Comparison of ENCODE assay signal across 35 mouse cellular contexts in the genomic region with DNA sequence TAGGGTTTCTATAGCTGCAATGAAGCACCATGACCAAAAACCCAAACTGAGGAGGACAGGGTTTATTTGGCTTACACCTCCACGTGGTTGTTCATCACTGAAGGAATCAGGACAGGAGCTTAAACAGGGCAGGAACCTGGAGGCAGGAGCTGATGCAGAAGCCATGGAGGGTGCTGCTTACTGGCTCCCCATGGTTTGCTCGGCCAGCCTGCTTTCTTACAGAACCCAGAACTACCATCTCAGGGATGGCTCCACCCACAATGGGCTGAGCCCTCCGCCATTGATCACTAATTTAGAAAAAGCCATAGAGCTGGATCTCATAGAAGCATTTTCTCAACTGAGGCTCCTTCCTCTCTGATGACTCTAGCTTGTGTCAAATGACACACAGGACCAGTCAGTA. TPM values are rescaled to one million over a fixed set of nuclear protein-coding genes. Genes with fewer than 3 reads are reported as not detected.
DNase-seq lines count a peak whose midpoint lies in the region; ATAC-seq and TF ChIP-seq lines count a peak whose summit lies in the region.
"Had no signal": no experiment of that assay in that cellular context is flagged by ENCODE, and none has a peak within 500 bp of the region (broad histone marks: within the 10 kb centered on the region; RNA-seq: fewer than 3 reads in every experiment).

No protein-coding gene starts in this region.

- H3K27ac ChIP-seq in gastrocnemius, adult 2 months = peak overlapping the region; percentile 73
- peak overlapping the region; percentile 8; the same call in 1 of the 2 replicates for H3K27ac ChIP-seq in heart, embryonic 15.5 days
- H3K27ac ChIP-seq in lung, embryonic 15.5 days = peak overlapping the region; percentile 66
- H3K27ac ChIP-seq in small intestine, adult 2 months (ENCODE audit: insufficient read depth, low read depth, low read length) = peak overlapping the region; percentile 26; the same call in 1 of the 2 replicates
- H3K27ac ChIP-seq: hindbrain, embryonic 14.5 days; limb, embryonic 10.5 days; liver, embryonic 13.5 days; macrophage; midbrain, embryonic 10.5 days; midbrain, embryonic 15.5 days; neural tube, embryonic 15.5 days had no signal

- no peak for TF ChIP-seq CTCF in gastrocnemius, adult 2 months (IDR thresholded peaks at IDR 0.05)
- TF ChIP-seq CTCF in small intestine, adult 2 months (IDR thresholded peaks at IDR 0.05; ENCODE audit: extremely low read depth, insufficient read length, insufficient replicate concordance, low read depth, low read length) = no peak

- H3K36me3 ChIP-seq in heart, embryonic 15.5 days = peaks cover 10% of the 10 kb centered on the region
- no peaks in the 10 kb centered on the region for H3K36me3 ChIP-seq in lung, embryonic 15.5 days
- 0 out of 2 replicates have a peak, but pooled peaks cover 1% of the 10 kb centered on the region for H3K36me3 ChIP-seq in small intestine, adult 2 months (ENCODE audit: control insufficient read depth, insufficient read depth, low read length)
- H3K36me3 ChIP-seq: limb, embryonic 10.5 days; liver, embryonic 13.5 days had no signal

- WGBS in heart, embryonic 15.5 days = 68% methylated on average over 3 of the region's 3 CpGs
- WGBS in lung, embryonic 15.5 days = 48% methylated on average over 3 of the region's 3 CpGs
- 50% methylated on average over 3 of the region's 3 CpGs for WGBS in small intestine, adult 2 months

- DNase-seq in gastrocnemius, adult 2 months = peak; percentile 7
- no peak for DNase-seq in gastrocnemius, adult 8-10 months (ENCODE audit: low spot score in 2 of 2)
- DNase-seq in heart, adult 18-20 months = no peak
- DNase-seq in lung, postnatal 4 days = no peak
- DNase-seq in thymus, postnatal 10 days (ENCODE audit: low spot score in 2 of 2) = no peak
- DNase-seq: adrenal gland, adult 8-10 months; cerebellum, adult 8-10 months; cerebellum, postnatal 25 days; gastrocnemius, postnatal 36 days; kidney, postnatal 25 days; liver, embryonic 13.5 days; right cerebral cortex, postnatal 25 days; spleen, adult 18-20 months; thymus, adult 2 months had no signal

- no peak overlapping the region; the same call in 1 of the 2 replicates for H3K4me3 ChIP-seq in gastrocnemius, adult 2 months
- H3K4me3 ChIP-seq in heart, embryonic 15.5 days = no peak overlapping the region
- no peak overlapping the region for H3K4me3 ChIP-seq in lung, embryonic 15.5 days
- no peak overlapping the region for H3K4me3 ChIP-seq in small intestine, adult 2 months (ENCODE audit: low read depth, low read length)
- H3K4me3 ChIP-seq: kidney, embryonic 15.5 days; limb, embryonic 10.5 days; limb, embryonic 15.5 days; liver, embryonic 13.5 days; midbrain, embryonic 10.5 days; midbrain, embryonic 15.5 days; neural tube, embryonic 15.5 days had no signal

- H3K9me3 ChIP-seq in heart, embryonic 15.5 days (replicated peaks) = no peaks in the 10 kb centered on the region
- no peaks in the 10 kb centered on the region for H3K9me3 ChIP-seq in lung, embryonic 15.5 days
- H3K9me3 ChIP-seq: kidney, embryonic 15.5 days; limb, embryonic 15.5 days; liver, embryonic 13.5 days; midbrain, embryonic 15.5 days; neural tube, embryonic 15.5 days had no signal

- no peak for TF ChIP-seq POLR2A in small intestine, adult 2 months (IDR thresholded peaks at IDR 0.05; ENCODE audit: low read depth, low read length)

- ATAC-seq in heart, embryonic 15.5 days (replicated peaks; ENCODE audit: insufficient number of reproducible peaks, insufficient read depth, low FRiP score, low read depth) = no peak
- no peak for ATAC-seq in lung, embryonic 15.5 days (ENCODE audit: borderline replicate concordance, extremely low read depth, low FRiP score, low TSS enrichment)
- ATAC-seq: forebrain, embryonic 14.5 days; intestine, postnatal 0 days; midbrain, embryonic 15.5 days had no signal

- peaks cover 13% of the 10 kb centered on the region for H3K4me1 ChIP-seq in heart, embryonic 15.5 days (replicated peaks)
- H3K4me1 ChIP-seq in lung, embryonic 15.5 days = peaks cover 21% of the 10 kb centered on the region
- no peaks in the 10 kb centered on the region for H3K4me1 ChIP-seq in small intestine, adult 2 months (ENCODE audit: control insufficient read depth, insufficient read depth, insufficient read length, low read length)
- H3K4me1 ChIP-seq: midbrain, embryonic 15.5 days; neural tube, embryonic 15.5 days had no signal

- intact Hi-C loops in gastrocnemius, adult 2 months (cut with DNase I) = no loop called here

- no peak overlapping the region for H3K4me2 ChIP-seq in heart, embryonic 15.5 days
- no peak overlapping the region for H3K4me2 ChIP-seq in lung, embryonic 15.5 days
- H3K4me2 ChIP-seq: hindbrain, embryonic 14.5 days; kidney, embryonic 15.5 days; limb, embryonic 15.5 days; liver, embryonic 13.5 days; midbrain, embryonic 15.5 days; neural tube, embryonic 15.5 days had no signal

- H3K27me3 ChIP-seq in heart, embryonic 15.5 days = no peaks in the 10 kb centered on the region
- no peaks in the 10 kb centered on the region for H3K27me3 ChIP-seq in lung, embryonic 15.5 days
- H3K27me3 ChIP-seq in small intestine, adult 2 months (ENCODE audit: control insufficient read depth, insufficient read depth, low read length) = no peaks in the 10 kb centered on the region
- H3K27me3 ChIP-seq: kidney, embryonic 15.5 days; limb, embryonic 15.5 days; liver, embryonic 13.5 days; midbrain, embryonic 15.5 days; neural tube, embryonic 15.5 days had no signal

- no peak overlapping the region for H3K9ac ChIP-seq in heart, embryonic 15.5 days
- no peak overlapping the region for H3K9ac ChIP-seq in lung, embryonic 15.5 days
- H3K9ac ChIP-seq: hindbrain, embryonic 14.5 days; kidney, embryonic 15.5 days; limb, embryonic 15.5 days; liver, embryonic 13.5 days; midbrain, embryonic 15.5 days; neural tube, embryonic 15.5 days had no signal

RNA-seq across cellular contexts. Expression of gene Zar1l, which starts 53.2 kb away (rescaled TPM):
- total RNA-seq in gastrocnemius, adult 2 months (2021) = not detected
- not detected for total RNA-seq in gastrocnemius, adult 8-10 months (2022)
- not detected in 2 replicates for polyA plus RNA-seq in heart, embryonic 15.5 days (2015; fragmentation: Nextera tagmentation; extraction: Ambion mirVana)
- not detected for total RNA-seq in heart, adult 18-20 months (2021)
- polyA plus RNA-seq in lung, embryonic 15.5 days (2015; fragmentation: Nextera tagmentation; extraction: Ambion mirVana) = not detected in 2 replicates
- not detected in 2 replicates for polyA plus RNA-seq in small intestine, adult 2 months (2012; rRNA removed)
- total RNA-seq: adrenal gland, adult 8-10 months; adrenal gland, postnatal 4 days; CH12.LX; ES-E14; gastrocnemius, postnatal 36 days; hematopoietic stem cell, adult 5-6 weeks; layer of hippocampus, adult 18-20 months; layer of hippocampus, postnatal 25 days had no signal
- polyA plus RNA-seq: C2C12; embryonic facial prominence, embryonic 11.5 days; forebrain, embryonic 14.5 days; hindbrain, embryonic 14.5 days; intestine, postnatal 0 days; kidney, embryonic 15.5 days; limb, embryonic 10.5 days; limb, embryonic 15.5 days; liver, embryonic 13.5 days; macrophage; midbrain, embryonic 10.5 days; midbrain, embryonic 15.5 days; neural tube, embryonic 15.5 days; thymus, adult 2 months had no signal

RNA-seq across cellular contexts. Expression of gene Brca2, which starts 57.7 kb away (rescaled TPM):
- under 1 TPM; 0.61 to 0.95 TPM for total RNA-seq in gastrocnemius, adult 2 months (2021)
- total RNA-seq in gastrocnemius, adult 8-10 months (2022) = 1 to 10 TPM; 1.3 to 2.0 (median 1.5) TPM
- polyA plus RNA-seq in heart, embryonic 15.5 days (2015; fragmentation: Nextera tagmentation; extraction: Ambion mirVana) = 17.1 TPM in 2 replicates
- 1 to 10 TPM; 1.4 to 1.8 TPM for total RNA-seq in heart, adult 18-20 months (2021)
- polyA plus RNA-seq in lung, embryonic 15.5 days (2015; fragmentation: Nextera tagmentation; extraction: Ambion mirVana) = 23.8 and 29.2 TPM in 2 replicates
- 0.72 and 1.8 TPM in 2 replicates for polyA plus RNA-seq in small intestine, adult 2 months (2012; rRNA removed)

Comparison
In these comparisons a context has a peak if more than half of its experiments do, and no peak if none do; other contexts are left out.
1. H3K27ac ChIP-seq: peak in every context shown above with its lines; median percentile 73 in gastrocnemius, adult 2 months; 66 in lung, embryonic 15.5 days; 26 in small intestine, adult 2 months; 8 in heart, embryonic 15.5 days.